In the genomic region with DNA sequence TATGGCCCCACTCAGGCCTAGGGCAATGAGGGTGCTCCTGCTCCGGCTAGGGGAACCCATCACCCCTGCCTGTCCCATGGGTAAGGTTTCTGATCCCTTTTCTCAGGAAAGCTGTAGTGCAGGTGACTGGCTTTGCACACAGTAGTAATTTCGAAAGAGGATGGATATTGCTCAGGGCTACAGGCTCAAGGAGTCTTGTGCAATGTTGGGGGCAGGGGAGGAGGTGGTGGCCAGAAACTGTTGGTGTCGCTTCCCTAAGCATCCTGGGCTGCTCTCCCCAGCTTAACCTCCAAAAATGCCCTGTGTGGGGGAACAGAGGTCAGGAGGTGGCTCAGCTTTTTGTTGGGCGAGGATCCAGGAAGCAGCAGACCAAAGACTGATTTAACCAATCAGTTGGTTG, we compare ENCODE assay signal across 12 mouse cellular contexts. TPM values are rescaled to one million over a fixed set of nuclear protein-coding genes. Genes with fewer than 3 reads are reported as not detected.
DNase-seq lines count a peak whose midpoint lies in the region; ATAC-seq and TF ChIP-seq lines count a peak whose summit lies in the region.
"Had no signal": no experiment of that assay in that cellular context is flagged by ENCODE, and none has a peak within 500 bp of the region (broad histone marks: within the 10 kb centered on the region; RNA-seq: fewer than 3 reads in every experiment).

No protein-coding gene starts in this region.

- 52% methylated on average over 4 of the region's 4 CpGs for WGBS in liver, embryonic 11.5 days

- no peak overlapping the region for H3K4me3 ChIP-seq in liver, embryonic 11.5 days (ENCODE audit: low read depth, low read length)
- no peak overlapping the region for H3K4me3 ChIP-seq in ES-E14 (ENCODE audit: insufficient read depth in 1 of 2, low read depth in 1 of 2, low read length in 2 of 2, poor library complexity in 1 of 2, severe bottlenecking in 1 of 2)
- H3K4me3 ChIP-seq: lung, embryonic 15.5 days had no signal

- no peak overlapping the region for H3K9ac ChIP-seq in liver, embryonic 11.5 days (ENCODE audit: low read depth, low read length)
- no peak overlapping the region for H3K9ac ChIP-seq in ES-E14 (ENCODE audit: insufficient read depth, low read depth, low read length, poor library complexity, severe bottlenecking)
- H3K9ac ChIP-seq: lung, embryonic 15.5 days had no signal

- DNase-seq in liver, result peak; percentile 19
- no peak for DNase-seq in liver, embryonic 11.5 days (ENCODE audit: low spot score)
- no peak for DNase-seq in ES-E14 (ENCODE audit: low read depth, low spot score)
- DNase-seq in monocyte, adult 2 months (ENCODE audit: low read depth in 1 of 2, low spot score in 2 of 2), result peak; percentile 71 to 74
- DNase-seq in left cerebral cortex, adult 9 months (ENCODE audit: low spot score in 2 of 2), result no peak
- no peak for DNase-seq in ovary, postnatal 10 days (ENCODE audit: low spot score)
- no peak for DNase-seq in gastrocnemius, postnatal 10 days
- DNase-seq: cerebellum, postnatal 14 days; retina, postnatal 1 day had no signal

- no peaks in the 10 kb centered on the region for H3K9me3 ChIP-seq in liver, embryonic 11.5 days (ENCODE audit: control insufficient read depth, low read length)
- no peaks in the 10 kb centered on the region for H3K9me3 ChIP-seq in ES-E14 (ENCODE audit: control insufficient read depth, insufficient read depth, low read depth, low read length)
- H3K9me3 ChIP-seq: G1E; lung, embryonic 15.5 days had no signal

- in situ Hi-C loops in ES-E14 (cut with MboI; ENCODE audit: low sequenced_read_pairs in 2 of 2, unreplicated experiment in 2 of 2), result no loop called here

- no peaks in the 10 kb centered on the region for H3K27me3 ChIP-seq in liver, embryonic 11.5 days (replicated peaks; ENCODE audit: control insufficient read depth, insufficient read depth, low read length)
- H3K27me3 ChIP-seq: lung, embryonic 15.5 days had no signal

- no peak overlapping the region for H3K27ac ChIP-seq in liver, embryonic 11.5 days (ENCODE audit: low read depth, low read length)
- peak overlapping the region; percentile 24; the same call in 1 of the 2 replicates for H3K27ac ChIP-seq in ES-E14 (ENCODE audit: insufficient read depth, low read depth, low read length, poor library complexity, severe bottlenecking)
- H3K27ac ChIP-seq: lung, embryonic 15.5 days had no signal

- H3K4me2 ChIP-seq in liver, embryonic 11.5 days, result no peak overlapping the region
- H3K4me2 ChIP-seq: lung, embryonic 15.5 days had no signal

- no peaks in the 10 kb centered on the region for H3K36me3 ChIP-seq in liver, embryonic 11.5 days (ENCODE audit: control insufficient read depth, insufficient read depth, low read length)
- H3K36me3 ChIP-seq in ES-E14 (ENCODE audit: control insufficient read depth, insufficient read depth, low read length, poor library complexity, severe bottlenecking), result no peaks in the 10 kb centered on the region
- H3K36me3 ChIP-seq: G1E; lung, embryonic 15.5 days had no signal

- H3K4me1 ChIP-seq in liver, embryonic 11.5 days (replicated peaks; ENCODE audit: control insufficient read depth, insufficient read depth, low read length), result peaks cover 17% of the 10 kb centered on the region
- H3K4me1 ChIP-seq in ES-E14 (ENCODE audit: control insufficient read depth in 2 of 2, insufficient read depth in 2 of 2, low read length in 2 of 2, poor library complexity in 1 of 2), result peaks cover 6 to 12% of the 10 kb centered on the region in 2 experiments; a peak in 2 of 4 replicates
- H3K4me1 ChIP-seq: lung, embryonic 15.5 days had no signal

- no peak for ATAC-seq in liver, embryonic 11.5 days (replicated peaks; ENCODE audit: low FRiP score)
- peak; percentile 67 to 75; a peak in 3 of 4 replicates for ATAC-seq in hematopoietic stem cell, adult 5-6 weeks (replicated peaks in 1 of 2; ENCODE audit: insufficient read depth in 1 of 2, low FRiP score in 2 of 2, low TSS enrichment in 1 of 2, low read depth in 1 of 2, poor library complexity in 2 of 2, severe bottlenecking in 2 of 2)

TF ChIP-seq in ES-E14, 5 proteins besides CTCF, POLR2A, EP300 and RAD21:
- TF ChIP-seq ZNF384 (IDR thresholded peaks at IDR 0.05; ENCODE audit: low read depth, low read length), result no peak
- no peak for TF ChIP-seq ZC3H11A (IDR thresholded peaks at IDR 0.05; ENCODE audit: borderline replicate concordance, low read depth, low read length)
- TF ChIP-seq MAFK (IDR thresholded peaks at IDR 0.05; ENCODE audit: insufficient read depth, low read depth, low read length), result no peak
- no peak for TF ChIP-seq HCFC1 (IDR thresholded peaks at IDR 0.05; ENCODE audit: borderline replicate concordance, insufficient read depth, low read length)
- TF ChIP-seq CHD2 (IDR thresholded peaks at IDR 0.05; ENCODE audit: low read depth, low read length), result no peak

RNA-seq across cellular contexts. Expression of a gene that starts 24.8 kb away (rescaled TPM):
- polyA plus RNA-seq in liver, embryonic 11.5 days (2014; fragmentation: Nextera tagmentation; extraction: Ambion mirVana), result 57.0 and 59.8 TPM in 2 replicates
- total RNA-seq in ES-E14 (2012; rRNA removed), result 365 and 441 TPM in 2 replicates
- 223 and 263 TPM in 2 replicates for total RNA-seq in hematopoietic stem cell, adult 5-6 weeks (2017)
- 100 to 1,000 TPM; 405 to 444 TPM for total RNA-seq in gastrocnemius, postnatal 10 days (2021)

RNA-seq across cellular contexts. Expression of a gene that starts 33.5 kb away (rescaled TPM):
- 0.48 and 0.60 TPM in 2 replicates for polyA plus RNA-seq in liver, embryonic 11.5 days (2014; fragmentation: Nextera tagmentation; extraction: Ambion mirVana)
- 1.8 and 2.7 TPM in 2 replicates for total RNA-seq in ES-E14 (2012; rRNA removed)
- 0.10 and 0.31 TPM in 2 replicates for total RNA-seq in hematopoietic stem cell, adult 5-6 weeks (2017)
- total RNA-seq in gastrocnemius, postnatal 10 days (2021), result 1 to 10 TPM; 1.9 to 2.1 TPM
- polyA plus RNA-seq: G1E had no signal

Comparison
In these comparisons a context has a peak if more than half of its experiments do, and no peak if none do; other contexts are left out.
1. DNase-seq: peak in liver (single experiment) and monocyte, adult 2 months (2 of 2); none in liver, embryonic 11.5 days (single experiment), ES-E14 (single experiment), left cerebral cortex, adult 9 months (0 of 2), ovary, postnatal 10 days (single experiment) and gastrocnemius, postnatal 10 days (single experiment).